Mouse (Mus musculus): ENCODE results near the gene Kcnq1. TPM values are rescaled to one million over a fixed set of nuclear protein-coding genes. Genes with fewer than 3 reads are reported as not detected.
A peak's percentile ranks its signal among the peaks of the same experiment; 100 is the strongest.

Gene Kcnq1
- total and polyA plus RNA-seq, 3 experiments, result not detected

- dilution Hi-C loops (cut with MboI; ENCODE audit: extremely low pct_ligation_motif_present, extremely low pct_unique_long_range_greater_than_20kb, low sequenced_read_pairs), result no loop called here
- Histone ChIP-seq H3K9ac (ENCODE audit: insufficient read depth, low read depth) (no peak overlapping the region), H3K4me3 (replicated peaks in 1 of 3; ENCODE audit: low read depth in 2 of 3, low read length in 2 of 3, poor library complexity in 1 of 3) (no peak overlapping the region), H3K9me3 (replicated peaks; ENCODE audit: low read length) (no peaks in the 10 kb centered on the region), H3K4me1 (ENCODE audit: control insufficient read depth in 1 of 2, insufficient read depth in 2 of 2) (peaks cover 0 to 3% of the 10 kb centered on the region in 2 experiments; a peak in 2 of 4 replicates), H3K36me3 (replicated peaks in 1 of 2; ENCODE audit: control insufficient read depth in 1 of 2, insufficient read depth in 1 of 2, low read length in 1 of 2) (no peaks in the 10 kb centered on the region), H3K27me3 (replicated peaks) (peaks cover 42% of the 10 kb centered on the region), H3K4me2 (ENCODE audit: insufficient read depth, low read depth, poor library complexity, severe bottlenecking) (no peak overlapping the region), H3K79me2 (replicated peaks; ENCODE audit: control insufficient read depth, extremely low read depth, insufficient read depth, poor library complexity, severe bottlenecking) (no peaks in the 10 kb centered on the region), H3K27ac (ENCODE audit: insufficient read depth, low read depth) (no peak overlapping the region)
- in situ Hi-C loops (cut with MboI; ENCODE audit: low pct_ligation_motif_present, low pct_unique_long_range_greater_than_20kb, low sequenced_read_pairs), result no loop called here
- no peak for DNase-seq (ENCODE audit: extremely low read depth)
- TF ChIP-seq UBTF (IDR thresholded peaks at IDR 0.05; ENCODE audit: low read depth, low read length), result no peak
- no peak for TF ChIP-seq E2F4 (IDR thresholded peaks at IDR 0.05; ENCODE audit: insufficient replicate concordance, low read depth, low read length)
- TF ChIP-seq MAFK (IDR thresholded peaks at IDR 0.05; ENCODE audit: insufficient replicate concordance, low read length), result peak; percentile 77
Measured at GRCm38 (mm10) chr7:143158690-143159425, 52.7 kb downstream of the Kcnq1 start.

DNA sequence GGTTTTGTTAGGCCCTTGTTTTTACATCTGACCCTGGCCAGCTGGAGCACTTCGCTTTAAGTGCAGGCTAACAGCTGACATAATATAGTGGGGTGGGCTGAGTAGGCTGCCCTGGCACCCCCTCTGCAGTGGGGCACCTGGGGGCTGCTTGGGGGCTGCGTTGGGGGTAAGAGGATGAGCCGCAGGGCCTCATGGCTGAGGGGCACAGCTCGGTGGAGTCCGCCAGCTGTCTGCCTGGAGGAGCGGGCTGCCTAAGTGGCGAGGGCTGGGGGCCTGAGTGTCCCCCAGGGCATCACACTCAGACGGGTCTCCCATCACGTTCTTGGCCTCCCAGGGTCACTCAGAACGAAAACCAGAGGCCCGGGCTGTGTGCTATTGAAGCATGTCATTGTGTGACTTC, 53.3 kb downstream of the Kcnq1 start:
- dilution Hi-C loops (cut with MboI; ENCODE audit: extremely low pct_ligation_motif_present, extremely low pct_unique_long_range_greater_than_20kb, low sequenced_read_pairs) (no loop called here), in situ Hi-C loops (cut with MboI; ENCODE audit: low pct_ligation_motif_present, low pct_unique_long_range_greater_than_20kb, low sequenced_read_pairs) (no loop called here)
- H3K36me3 ChIP-seq (replicated peaks in 1 of 2; ENCODE audit: control insufficient read depth in 1 of 2, insufficient read depth in 1 of 2, low read length in 1 of 2), result no peaks in the 10 kb centered on the region
- TF ChIP-seq HCFC1 (IDR thresholded peaks at IDR 0.05; ENCODE audit: low read depth, low read length) (no peak), ZC3H11A (IDR thresholded peaks at IDR 0.05; ENCODE audit: low read depth, low read length) (no peak), GABPA (IDR thresholded peaks at IDR 0.05; ENCODE audit: insufficient replicate concordance, low read depth, low read length) (no peak), JUND (conservative IDR thresholded peaks at IDR 0.05; ENCODE audit: low read depth, low read length) (no peak), MYC (IDR thresholded peaks at IDR 0.05; ENCODE audit: low read depth, low read length) (no peak), E2F4 (IDR thresholded peaks at IDR 0.05; ENCODE audit: insufficient replicate concordance, low read depth, low read length) (no peak), SIN3A (IDR thresholded peaks at IDR 0.05; ENCODE audit: low read length) (no peak), EP300 (IDR thresholded peaks at IDR 0.05; ENCODE audit: low read length) (no peak), ZKSCAN1 (IDR thresholded peaks at IDR 0.05; ENCODE audit: borderline replicate concordance, low read depth, low read length) (no peak), USF1 (IDR thresholded peaks at IDR 0.05; ENCODE audit: low read depth, low read length) (no peak), MAFK (IDR thresholded peaks at IDR 0.05; ENCODE audit: insufficient replicate concordance, low read length) (no peak)
- H3K4me1 ChIP-seq (ENCODE audit: control insufficient read depth in 1 of 2, insufficient read depth in 2 of 2), result no peaks in the 10 kb centered on the region
- H3K27me3 ChIP-seq (replicated peaks), result peaks cover 43% of the 10 kb centered on the region
- no peak overlapping the region for H3K4me2 ChIP-seq (ENCODE audit: insufficient read depth, low read depth, poor library complexity, severe bottlenecking)
- no peaks in the 10 kb centered on the region for H3K9me3 ChIP-seq (replicated peaks; ENCODE audit: low read length)
- H3K27ac ChIP-seq (ENCODE audit: insufficient read depth, low read depth), result no peak overlapping the region
- no peak overlapping the region for H3K9ac ChIP-seq (ENCODE audit: insufficient read depth, low read depth)
- no peak for DNase-seq (ENCODE audit: extremely low read depth)
- no peak overlapping the region for H3K4me3 ChIP-seq (replicated peaks in 1 of 3; ENCODE audit: low read depth in 2 of 3, low read length in 2 of 3, poor library complexity in 1 of 3)
- H3K79me2 ChIP-seq (replicated peaks; ENCODE audit: control insufficient read depth, extremely low read depth, insufficient read depth, poor library complexity, severe bottlenecking), result no peaks in the 10 kb centered on the region

GRCm38 (mm10) chr7:143160057-143160456, 53.9 kb downstream of the Kcnq1 start:
- Histone ChIP-seq H3K27ac (ENCODE audit: insufficient read depth, low read depth) (no peak overlapping the region), H3K79me2 (replicated peaks; ENCODE audit: control insufficient read depth, extremely low read depth, insufficient read depth, poor library complexity, severe bottlenecking) (no peaks in the 10 kb centered on the region), H3K27me3 (replicated peaks) (peaks cover 46% of the 10 kb centered on the region), H3K9me3 (replicated peaks; ENCODE audit: low read length) (no peaks in the 10 kb centered on the region), H3K4me2 (ENCODE audit: insufficient read depth, low read depth, poor library complexity, severe bottlenecking) (no peak overlapping the region), H3K36me3 (replicated peaks in 1 of 2; ENCODE audit: control insufficient read depth in 1 of 2, insufficient read depth in 1 of 2, low read length in 1 of 2) (no peaks in the 10 kb centered on the region), H3K4me1 (ENCODE audit: control insufficient read depth in 1 of 2, insufficient read depth in 2 of 2) (no peaks in the 10 kb centered on the region), H3K4me3 (replicated peaks in 1 of 3; ENCODE audit: low read depth in 2 of 3, low read length in 2 of 3, poor library complexity in 1 of 3) (no peak overlapping the region), H3K9ac (ENCODE audit: insufficient read depth, low read depth) (no peak overlapping the region)
- in situ Hi-C loops (cut with MboI; ENCODE audit: low pct_ligation_motif_present, low pct_unique_long_range_greater_than_20kb, low sequenced_read_pairs) (no loop called here), dilution Hi-C loops (cut with MboI; ENCODE audit: extremely low pct_ligation_motif_present, extremely low pct_unique_long_range_greater_than_20kb, low sequenced_read_pairs) (no loop called here)
- TF ChIP-seq E2F4 (IDR thresholded peaks at IDR 0.05; ENCODE audit: insufficient replicate concordance, low read depth, low read length), result no peak
- TF ChIP-seq MEF2A (IDR thresholded peaks at IDR 0.05; ENCODE audit: borderline replicate concordance, low read depth, low read length), result no peak
- no peak for TF ChIP-seq JUND (conservative IDR thresholded peaks at IDR 0.05; ENCODE audit: low read depth, low read length)
- no peak for TF ChIP-seq POLR2A (IDR thresholded peaks at IDR 0.05; ENCODE audit: low read depth, low read length)
- no peak for TF ChIP-seq GABPA (IDR thresholded peaks at IDR 0.05; ENCODE audit: insufficient replicate concordance, low read depth, low read length)
- no peak for TF ChIP-seq MAZ (IDR thresholded peaks at IDR 0.05; ENCODE audit: low read depth, low read length)
- no peak for TF ChIP-seq UBTF (IDR thresholded peaks at IDR 0.05; ENCODE audit: low read depth, low read length)
- no peak for TF ChIP-seq ZKSCAN1 (IDR thresholded peaks at IDR 0.05; ENCODE audit: borderline replicate concordance, low read depth, low read length)
- no peak for DNase-seq (ENCODE audit: extremely low read depth)
